Mouse (Mus musculus) liver, adult (tissue): ENCODE measurements around the gene Yod1.
A peak's percentile ranks its signal among the peaks of the same experiment; 100 is the strongest.

Source experiments
- GATA4 ChIP-seq: IDR thresholded peaks from 2 replicates; pipeline ENCODE4 v1.6.1; 2014; ENCODE audit warnings: mild to moderate bottlenecking, low read length; ENCODE audit not compliant: insufficient replicate concordance

Gene Yod1

GRCm38 (mm10) chr1:130717291-130717871 is at the start of gene Yod1:
Gene Yod1 (plus strand): TSS chr1:130717327.
- peak; percentile 62; the same call in 1 of the 2 replicates for TF ChIP-seq GATA4

- TF ChIP-seq GATA4 = peak; percentile 93; the same call in 1 of the 2 replicates
Measured at GRCm38 (mm10) chr1:130678551-130678950, 38.6 kb upstream of the Yod1 start.

DNA sequence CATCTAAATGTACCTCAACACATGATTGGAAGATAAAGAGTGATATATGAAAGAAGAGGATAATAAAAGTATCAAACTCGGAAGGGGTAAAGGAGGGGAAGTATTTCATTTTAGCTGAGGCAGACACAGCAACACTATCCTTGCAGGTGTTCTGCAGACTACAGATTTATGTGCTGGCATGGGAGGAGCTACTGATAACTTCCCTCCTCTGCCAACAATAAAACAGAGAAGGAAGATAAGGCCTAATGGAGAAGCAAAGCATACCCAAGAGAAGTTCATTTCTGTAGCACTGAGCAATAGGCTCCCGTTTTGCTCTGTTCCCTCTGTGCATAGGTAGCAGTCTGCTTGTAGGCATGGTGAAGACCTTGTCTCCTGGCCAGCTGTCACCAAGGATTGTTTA is 36.1 kb upstream of the Yod1 start:
- no peak for TF ChIP-seq GATA4

DNA sequence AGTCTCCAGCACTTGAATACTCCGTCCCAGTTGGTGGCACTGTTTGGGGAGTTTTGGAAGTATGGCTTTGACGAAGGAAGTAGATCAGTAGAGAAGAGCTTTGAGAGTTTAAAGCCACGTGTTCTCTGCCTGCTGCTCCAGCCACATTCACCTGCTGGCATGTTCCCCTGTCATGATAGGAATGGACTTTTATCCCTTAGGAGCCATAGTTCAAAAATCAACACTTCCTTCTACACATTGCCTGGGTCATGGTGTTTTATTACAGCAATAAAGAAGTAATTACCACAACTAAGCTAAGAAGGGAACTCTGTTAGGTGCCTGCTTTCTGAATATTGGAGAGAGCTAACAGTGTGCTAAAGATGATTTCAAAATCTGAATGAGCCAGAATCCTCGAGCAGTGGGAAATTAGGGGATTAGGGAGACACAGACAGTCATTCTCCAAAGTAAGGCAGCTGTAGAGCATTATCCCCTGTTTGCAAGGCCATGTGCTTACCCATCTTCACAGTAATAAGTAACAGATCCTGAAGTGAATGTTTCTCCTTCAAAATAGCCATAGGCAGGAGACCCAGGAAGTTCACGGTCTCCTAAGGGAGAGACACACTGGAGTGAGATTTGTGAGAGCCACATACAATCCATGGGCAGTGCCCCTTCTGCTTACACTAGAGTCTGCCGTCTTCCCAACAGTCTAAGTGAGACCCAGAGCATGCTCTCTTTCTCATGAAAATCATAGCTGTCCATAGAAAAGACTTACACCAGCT is 35.3 kb upstream of the Yod1 start:
- TF ChIP-seq GATA4 = no peak

GRCm38 (mm10) chr1:130683905-130684304 is 33.2 kb upstream of the Yod1 start:
- TF ChIP-seq GATA4 = no peak

DNA sequence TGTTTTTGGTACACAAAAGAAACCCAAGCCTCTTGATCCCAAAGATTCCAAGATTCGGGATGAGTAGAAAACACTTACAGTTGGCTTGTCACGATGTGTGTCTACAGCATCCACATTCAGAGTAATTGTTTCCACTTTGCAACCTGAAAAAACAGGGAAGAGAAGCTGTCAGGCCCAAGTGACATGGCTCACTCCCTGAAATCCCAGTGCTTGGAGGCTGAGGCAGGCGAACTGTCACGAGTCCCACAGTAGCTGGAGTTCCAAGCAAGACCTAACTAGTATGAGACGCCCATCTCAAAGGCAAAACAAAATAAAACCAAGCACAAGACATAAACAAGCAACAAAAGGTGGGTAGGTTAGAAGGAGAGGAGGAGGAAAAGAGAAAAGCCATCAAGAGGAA is 18.5 kb upstream of the Yod1 start:
- TF ChIP-seq GATA4 = no peak

GRCm38 (mm10) chr1:130699937-130700633 is 17.0 kb upstream of the Yod1 start:
- TF ChIP-seq GATA4 = no peak

DNA sequence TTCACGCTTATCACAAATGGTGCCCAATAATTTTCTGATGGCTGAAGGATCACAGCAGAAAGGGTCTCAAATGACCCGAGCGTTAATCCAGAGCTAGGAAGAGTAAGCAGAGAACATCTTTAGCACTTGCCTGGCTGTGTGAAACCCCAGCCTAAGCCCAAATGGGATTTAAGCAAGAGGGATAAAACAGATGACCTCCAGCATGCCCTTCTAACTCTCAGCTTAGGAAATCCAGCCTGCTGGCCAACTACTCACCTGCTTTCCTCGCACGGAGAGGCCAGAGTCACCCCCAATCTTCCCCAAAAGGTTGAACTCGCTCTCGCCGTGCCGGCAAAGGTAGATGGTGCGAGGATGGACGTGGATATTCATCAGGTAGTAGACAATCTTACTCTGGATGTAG is 15.2 kb upstream of the Yod1 start:
- no peak for TF ChIP-seq GATA4

DNA sequence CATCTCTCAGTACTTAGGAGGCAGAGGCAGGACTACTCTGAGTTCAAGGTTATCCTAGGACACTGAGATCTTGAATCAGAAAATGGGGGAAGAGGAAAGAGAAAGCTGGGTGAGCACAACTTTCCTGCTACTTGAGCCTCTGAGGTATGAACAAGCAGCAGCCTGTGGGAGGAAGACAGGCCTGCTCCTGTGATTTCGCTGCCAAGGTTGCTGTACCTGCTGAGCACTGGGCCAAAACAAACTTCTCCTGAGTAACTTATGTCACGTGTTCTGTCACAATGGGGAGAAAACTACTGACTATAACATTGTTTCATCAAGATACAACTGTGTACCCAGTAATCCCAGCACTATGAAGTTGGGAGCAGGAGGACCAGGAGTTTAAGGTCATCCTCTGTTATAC is 13.5 kb upstream of the Yod1 start:
- no peak for TF ChIP-seq GATA4

GRCm38 (mm10) chr1:130710283-130711080 is 6.6 kb upstream of the Yod1 start:
- TF ChIP-seq GATA4 = no peak

DNA sequence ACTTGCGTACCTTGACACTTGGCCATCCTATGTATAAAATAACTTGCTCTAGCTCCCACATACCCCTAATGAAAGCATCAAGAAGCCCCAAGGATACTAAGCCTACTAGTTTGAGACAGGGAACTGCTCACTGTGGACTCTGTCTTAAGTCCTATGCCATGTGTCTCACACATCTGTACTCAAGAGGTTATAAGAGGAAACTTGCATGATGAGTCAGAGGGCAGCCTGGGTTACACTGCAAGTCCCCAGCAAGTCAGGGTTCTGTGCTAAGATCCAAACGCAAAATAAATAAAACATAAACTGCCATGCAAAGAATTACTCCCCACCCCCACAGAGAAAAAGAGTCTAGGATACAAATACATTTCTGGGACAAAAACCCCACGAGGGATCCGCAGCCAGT is 3.1 kb upstream of the Yod1 start:
- no peak for TF ChIP-seq GATA4

DNA sequence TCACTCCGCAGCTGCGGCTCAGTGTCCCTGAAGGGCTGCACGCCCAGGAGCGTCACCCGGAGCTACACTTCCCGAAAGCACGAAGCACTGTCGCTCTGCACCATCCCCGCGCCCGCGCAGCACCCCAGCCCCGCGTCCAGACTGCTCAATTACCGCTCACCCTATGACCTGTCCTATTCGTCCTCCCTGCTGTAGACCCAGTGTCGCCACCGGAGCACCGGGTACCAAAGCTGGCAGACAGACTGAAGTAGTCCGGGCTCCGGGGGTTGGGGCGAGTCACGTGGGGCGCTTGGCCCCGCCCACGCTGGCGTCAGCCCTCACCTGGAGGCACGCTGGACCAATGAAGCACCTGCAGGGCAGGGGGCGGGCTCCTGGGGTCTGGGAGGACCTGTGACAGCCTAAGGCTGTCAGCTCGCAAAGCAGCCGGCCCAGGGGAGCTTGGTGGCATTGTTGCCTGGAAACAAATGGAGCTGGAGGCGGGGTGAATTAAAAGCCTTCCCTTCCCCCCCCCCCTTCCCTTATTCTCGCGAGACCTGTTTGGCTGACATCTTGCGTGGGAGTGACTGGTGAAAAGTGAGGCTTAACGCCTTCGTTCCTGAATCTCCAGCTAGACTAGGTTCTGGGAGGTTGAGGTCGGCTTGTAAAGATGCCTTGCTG is 1.4 kb upstream of the Yod1 start, which contains the start of gene Gm29427:
TSS of gene Gm29427 (minus strand) at position 239 of the 657 bp plus-strand sequence.
- TF ChIP-seq GATA4 = no peak

DNA sequence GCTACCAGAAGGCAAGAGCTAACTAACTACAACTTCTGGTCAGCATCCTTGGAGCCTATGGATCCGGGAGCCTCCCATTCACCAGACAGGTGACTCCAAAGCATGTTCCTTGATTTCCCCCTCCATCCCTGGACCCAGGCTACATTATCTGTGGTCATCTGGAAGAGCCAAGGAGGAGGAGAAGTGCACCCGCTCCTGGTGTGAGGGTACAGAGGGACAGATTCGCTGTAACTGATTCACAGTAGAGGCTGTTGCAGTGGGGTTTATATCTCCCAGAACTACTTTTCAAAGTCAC is 962 bp upstream of the Yod1 start:
- TF ChIP-seq GATA4 = no peak

GRCm38 (mm10) chr1:130716513-130717290 is 425 bp upstream of the Yod1 start:
- no peak for TF ChIP-seq GATA4
